Mouse (Mus musculus) heart, postnatal 0 days (tissue): ENCODE measurements around the gene Pak4.

Experiments used
- CTCF ChIP-seq: IDR thresholded peaks from 2 replicates; pipeline ENCODE4 v1.5.1; 2016; ENCODE audit warnings: antibody characterized with exemption, control low read depth, low read depth
- EP300 ChIP-seq: IDR thresholded peaks from 2 replicates; pipeline ENCODE4 v1.6.1; 2016; ENCODE audit warnings: antibody characterized with exemption, low read depth

DNA sequence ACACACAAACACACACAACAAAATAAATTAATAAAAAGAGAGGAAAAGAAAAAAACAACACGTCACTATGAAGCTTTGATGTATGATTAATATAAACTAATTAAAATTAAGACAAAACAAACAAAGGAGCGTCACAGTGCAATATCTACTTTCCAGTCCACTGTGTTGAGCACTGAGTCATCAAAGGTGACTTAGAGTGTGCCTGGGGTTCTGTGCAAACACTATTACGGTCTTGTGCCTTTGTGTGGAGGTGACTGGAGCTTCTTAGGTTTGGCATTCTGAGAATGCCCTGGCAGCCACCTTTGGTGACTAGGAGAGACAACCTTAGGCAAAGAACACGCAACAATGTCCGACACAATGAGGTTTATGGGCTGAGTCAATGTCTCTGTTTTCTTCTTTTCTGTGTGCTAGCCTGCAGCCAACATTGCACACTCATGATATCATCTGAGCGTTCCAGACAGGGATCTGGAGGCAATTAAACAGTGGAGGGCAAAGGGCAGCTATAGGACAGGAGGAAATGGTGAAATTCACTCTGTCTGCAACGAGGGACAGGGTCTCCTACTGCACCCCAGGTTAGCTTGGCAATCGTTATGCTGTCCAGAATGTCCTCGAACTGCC, 21.2 kb upstream of the Pak4 start:
- no peak for TF ChIP-seq EP300
- TF ChIP-seq CTCF: no peak
